Mouse (Mus musculus): ENCODE data around the gene Rhcg.

- TF ChIP-seq CTCF (IDR thresholded peaks at IDR 0.05; ENCODE audit: borderline replicate concordance, insufficient read depth, low read length) = peak; percentile 77; the same call in 1 of the 2 replicates
- TF ChIP-seq POLR2A (IDR thresholded peaks at IDR 0.05; ENCODE audit: low read depth, low read length) = no peak
These were observed 70.4 kb downstream of the Rhcg start for GRCm38 (mm10) chr7:79547092-79547491.

Data from embryonic fibroblast, embryonic 13.5 days (primary cell).